Mouse (Mus musculus): Measurements from ENCODE around the gene Tent5c. TPM values are rescaled to one million over a fixed set of nuclear protein-coding genes. Genes with fewer than 3 reads are reported as not detected.

Tent5c gene
- total RNA-seq, 4 experiments from 2014 or later = 6.1 to 30.2 (median 7.6) TPM

Other genes with a start within 250 kb of the Tent5c start
- gene Man1a2, start 196.2 kb upstream of the Tent5c start, total RNA-seq (2022) = 10 to 100 TPM; 40.4 to 48.0 (median 47.1) TPM

All from heart, adult 8-10 months (tissue).